Mouse (Mus musculus) leukemia stem cell, adult 10-12 weeks (primary cell): ENCODE results near the gene Ndufs2. TPM values are rescaled to one million over a fixed set of nuclear protein-coding genes. Genes with fewer than 3 reads are reported as not detected.

ENCODE experiments used
- polyA plus RNA-seq: library from polyadenylated mRNA; stranded (reverse); fragments of >175 nt; gene quantifications from 2 replicates; pipeline ENCODE4 v1.2.3, GENCODE M21; 2012; ENCODE audit warnings: low replicate concordance

Gene Ndufs2
- 38.4 and 41.1 TPM in 2 replicates for polyA plus RNA-seq

DNA sequence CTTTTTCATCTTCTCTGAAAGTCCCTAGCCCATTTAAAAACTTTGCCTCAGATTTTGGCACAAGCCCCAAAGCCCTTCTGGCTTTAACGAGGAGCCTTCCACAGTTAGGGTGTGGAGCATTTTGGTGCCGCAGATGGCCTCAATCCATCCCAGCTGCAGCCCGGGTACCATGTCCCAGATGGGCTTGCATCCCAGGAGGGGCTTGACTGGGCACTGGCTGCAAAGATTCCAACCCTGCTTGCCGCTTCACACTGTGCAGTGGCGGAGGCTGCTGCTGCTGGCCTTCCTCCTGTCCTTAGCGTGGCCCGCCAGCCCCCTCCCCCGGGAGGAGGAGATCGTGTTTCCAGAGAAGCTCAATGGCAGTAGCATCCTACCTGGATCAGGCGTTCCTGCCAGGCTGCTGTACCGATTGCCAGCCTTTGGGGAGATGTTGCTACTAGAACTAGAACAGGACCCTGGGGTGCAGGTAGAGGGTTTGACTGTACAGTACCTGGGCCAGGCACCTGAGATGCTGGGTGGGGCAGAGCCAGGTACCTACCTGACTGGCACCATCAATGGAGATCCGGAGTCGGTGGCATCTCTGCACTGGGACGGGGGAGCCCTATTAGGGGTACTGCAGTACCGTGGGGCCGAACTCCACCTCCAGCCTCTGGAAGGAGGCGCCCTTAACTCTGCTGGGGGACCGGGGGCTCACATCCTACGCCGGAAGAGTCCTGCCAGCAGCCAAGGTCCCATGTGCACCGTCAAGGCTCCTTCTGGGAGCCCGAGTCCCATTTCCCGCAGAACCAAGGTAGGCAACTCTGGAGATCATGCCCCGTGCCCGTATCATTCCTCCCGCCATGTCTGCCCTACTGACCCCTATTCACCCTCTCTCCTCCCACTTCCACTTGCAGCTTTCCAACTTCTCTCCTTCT is at the start of gene Ndufs2:
TSS of gene Ndufs2 (minus strand) at position 709 of the 914 bp plus-strand sequence.

DNA sequence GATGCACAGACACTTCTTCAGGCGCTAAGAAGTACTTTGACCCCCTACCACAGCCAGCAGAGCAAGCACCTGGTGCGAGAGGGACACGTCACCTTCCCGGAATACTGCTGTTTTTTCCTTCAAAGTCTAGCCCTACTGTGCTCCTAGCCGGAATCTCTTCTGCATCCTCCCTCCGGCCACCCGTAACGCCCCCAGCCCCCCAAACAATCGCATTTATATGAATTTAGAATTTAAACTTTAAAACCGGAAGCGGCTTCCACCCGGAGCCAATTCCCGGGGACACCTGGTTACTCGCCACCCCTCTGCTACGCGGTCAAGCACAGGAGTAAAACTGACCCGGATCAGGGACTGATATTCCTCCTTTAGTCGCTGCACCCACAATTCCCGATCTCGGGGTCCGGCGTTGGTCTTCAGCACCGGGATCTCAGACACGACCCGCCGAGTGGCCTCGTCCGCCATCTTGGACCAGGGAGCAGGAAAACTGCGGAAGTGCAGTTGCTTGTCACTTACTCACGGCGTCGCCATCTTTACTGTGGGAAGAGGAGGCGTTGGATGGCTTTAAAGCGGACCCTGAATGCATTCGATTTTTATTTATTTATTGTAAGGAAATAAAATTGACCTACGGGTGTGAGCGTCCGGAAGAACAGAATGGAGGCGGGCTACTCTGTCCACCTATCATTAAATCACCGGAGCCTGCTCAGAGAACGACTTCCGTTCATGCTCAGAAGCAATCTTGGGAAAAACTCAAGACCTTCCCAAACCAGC is 43.3 kb upstream of the Ndufs2 start, which contains the start of gene Ufc1:
TSS of gene Ufc1 (minus strand) at position 727 of the 765 bp plus-strand sequence.

DNA sequence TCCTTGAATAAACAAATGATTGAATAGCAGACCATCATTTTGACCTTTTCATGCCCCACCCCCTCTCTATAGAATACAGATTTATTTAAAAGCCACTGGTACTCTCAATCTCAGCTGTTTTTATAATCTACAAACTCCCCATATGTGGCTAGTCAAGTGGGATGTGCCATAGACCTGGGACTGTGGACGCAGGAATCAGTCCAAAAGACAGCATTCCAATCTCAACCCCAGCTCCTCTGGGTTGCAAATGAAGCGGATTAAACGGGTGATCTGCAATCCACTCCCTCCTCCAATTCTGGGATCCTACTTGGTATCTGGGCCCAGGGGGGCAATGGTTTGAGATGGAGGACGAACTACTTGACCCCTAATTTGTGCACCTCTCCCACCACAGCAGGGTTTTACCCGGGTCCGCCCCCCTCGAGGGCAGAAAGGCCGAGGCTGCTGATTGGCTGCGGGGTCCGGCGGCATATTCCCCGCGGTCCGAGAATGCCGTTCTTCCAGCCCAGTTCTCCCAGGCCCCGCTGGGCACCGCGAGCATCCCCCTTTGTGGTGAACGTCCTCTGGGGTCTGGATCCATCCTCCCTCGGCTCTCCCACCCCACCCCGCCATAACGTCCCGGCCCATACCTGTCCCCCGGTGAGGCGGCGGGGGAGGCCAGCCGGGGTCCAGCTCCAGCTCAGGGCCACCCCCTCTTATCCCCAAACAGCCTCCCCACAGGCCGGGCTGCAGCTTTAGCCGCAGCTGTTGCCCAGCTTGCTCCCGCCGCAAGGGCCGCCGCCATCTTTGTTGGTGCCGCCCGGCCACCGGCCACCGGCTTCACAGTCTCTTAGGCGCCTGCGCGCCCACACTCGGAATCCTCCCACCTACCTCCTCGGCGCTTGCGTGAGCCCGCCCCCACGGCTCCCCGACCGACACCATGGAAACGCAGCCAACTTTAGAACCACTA is 36.2 kb upstream of the Ndufs2 start, which contains the start of gene Usp21:
TSS of gene Usp21 (minus strand) at position 856 of the 946 bp plus-strand sequence.

DNA sequence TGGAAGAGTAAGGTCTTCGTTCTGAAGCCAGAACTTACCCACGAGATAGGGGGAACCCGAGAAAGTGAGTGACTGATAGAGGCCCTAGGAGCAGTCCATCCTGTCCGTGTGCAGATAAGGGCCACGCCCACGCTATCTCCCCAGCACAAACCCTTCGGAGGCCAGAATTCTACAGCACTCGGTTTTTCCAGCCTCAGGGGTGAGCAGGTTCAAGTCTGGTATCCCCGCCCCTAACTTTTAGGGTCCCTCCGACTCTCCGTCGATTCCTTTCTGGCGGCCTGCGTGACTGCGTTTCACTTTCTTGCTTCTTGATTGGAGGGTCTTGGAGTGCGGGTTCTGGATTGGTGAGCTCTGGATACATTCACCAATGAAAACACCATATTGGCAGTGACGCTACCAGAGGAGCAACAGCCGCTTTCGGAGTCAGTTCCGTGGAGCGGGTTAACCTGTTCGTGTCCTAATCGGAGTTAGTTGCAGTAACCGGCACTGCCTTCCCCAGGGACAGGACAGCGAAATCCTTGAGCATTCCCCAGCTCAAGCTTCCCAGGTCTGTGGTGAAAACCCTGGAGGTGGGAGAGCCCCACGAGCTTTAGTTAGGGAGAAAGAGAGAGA is 29.8 kb upstream of the Ndufs2 start, which contains the start of gene Ppox:
TSS of gene Ppox (minus strand) at position 271 of the 612 bp plus-strand sequence.

DNA sequence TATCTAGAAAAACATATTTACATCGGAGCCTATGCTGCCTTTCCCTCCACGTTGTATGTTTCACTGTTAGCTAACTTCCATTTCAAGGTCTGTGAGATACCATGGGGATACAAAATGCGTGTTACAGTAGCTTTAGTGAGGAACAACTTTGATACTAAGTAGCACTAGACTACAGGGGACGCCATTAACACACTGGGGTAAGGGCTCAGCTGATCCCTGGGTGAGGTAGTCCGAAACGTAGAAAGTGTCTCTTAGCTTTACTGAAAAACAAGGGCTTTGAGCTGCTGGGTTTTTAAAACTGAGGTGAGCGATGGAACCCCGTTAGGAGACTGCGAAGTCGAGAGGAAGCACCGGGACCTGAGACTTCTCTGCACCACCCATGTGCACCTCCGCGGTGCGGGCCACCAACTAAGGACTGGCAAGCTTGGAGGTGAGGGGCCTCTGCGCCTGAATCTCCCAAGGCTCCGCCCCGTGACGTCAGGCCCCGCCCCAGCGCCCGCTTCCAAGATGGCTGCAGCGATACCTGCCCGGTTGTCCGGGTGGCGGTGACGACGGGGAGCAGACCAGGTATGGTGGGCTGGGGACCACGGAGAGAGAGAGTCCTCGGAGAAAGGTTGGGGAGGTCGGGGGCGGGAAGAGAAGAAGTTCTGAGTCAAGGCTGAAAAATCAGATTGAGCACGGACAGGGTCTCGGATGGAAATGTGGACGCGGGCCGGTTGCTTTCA is 18.8 kb upstream of the Ndufs2 start, which contains the start of gene B4galt3:
TSS of gene B4galt3 (plus strand) at position 481 of the 725 bp plus-strand sequence.

DNA sequence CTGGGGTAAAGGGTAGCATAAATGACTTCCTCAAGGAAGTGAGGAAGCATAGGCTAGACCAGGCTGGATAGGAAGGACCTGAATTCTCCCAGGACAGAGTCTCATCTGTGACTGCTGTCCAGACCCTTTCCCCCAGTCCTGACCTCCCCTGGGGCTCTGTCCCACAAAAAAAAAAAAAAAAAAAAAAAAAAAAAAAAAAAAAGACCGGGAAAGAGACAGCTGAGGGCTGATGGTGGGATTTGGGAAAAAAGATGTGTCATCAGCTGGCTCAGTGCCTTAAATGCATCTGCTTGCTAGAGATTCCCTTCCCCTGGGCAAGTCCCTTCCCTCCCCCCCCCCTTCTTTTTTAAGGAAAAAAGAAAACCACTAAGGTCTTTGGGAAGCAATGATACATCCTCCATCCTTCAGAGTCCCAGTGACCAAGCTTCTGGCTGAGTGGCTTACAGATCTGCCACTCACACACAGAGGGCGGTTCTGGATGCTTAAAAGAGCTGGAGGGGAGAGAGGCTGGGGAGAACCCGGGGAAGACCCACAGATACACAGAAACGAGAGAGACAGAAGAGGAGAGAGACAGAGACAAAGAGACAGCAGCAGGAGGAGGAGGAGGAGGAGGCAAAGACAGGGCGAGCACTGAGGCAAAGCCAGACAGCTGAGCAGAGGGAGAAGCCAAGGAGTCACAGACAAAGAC is 1.1 kb downstream of the Ndufs2 start, which contains the start of gene Adamts4:
TSS of gene Adamts4 (plus strand) at position 509 of the 688 bp plus-strand sequence.

DNA sequence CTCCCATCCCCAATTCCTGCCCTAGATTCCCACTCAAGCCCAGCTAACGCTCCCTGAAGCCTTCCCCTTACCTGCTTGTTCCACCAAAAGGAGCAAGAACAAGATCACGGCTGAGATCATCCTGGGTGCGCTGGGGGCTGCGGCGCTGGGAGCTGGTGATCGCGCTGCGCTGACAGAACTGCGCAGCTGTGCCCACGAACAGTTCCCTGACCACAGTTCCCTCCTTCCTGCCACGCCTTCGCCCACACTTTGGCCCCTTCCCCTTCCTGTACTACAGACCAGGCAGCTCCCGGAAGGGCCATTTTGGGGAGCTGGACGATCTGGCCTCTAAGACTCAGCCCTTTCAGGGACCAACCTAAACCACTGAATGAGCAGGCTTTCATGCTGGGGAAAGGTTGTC is 17.1 kb downstream of the Ndufs2 start, which contains the start of gene Fcer1g:
TSS of gene Fcer1g (minus strand) at position 240 of the 400 bp plus-strand sequence.

DNA sequence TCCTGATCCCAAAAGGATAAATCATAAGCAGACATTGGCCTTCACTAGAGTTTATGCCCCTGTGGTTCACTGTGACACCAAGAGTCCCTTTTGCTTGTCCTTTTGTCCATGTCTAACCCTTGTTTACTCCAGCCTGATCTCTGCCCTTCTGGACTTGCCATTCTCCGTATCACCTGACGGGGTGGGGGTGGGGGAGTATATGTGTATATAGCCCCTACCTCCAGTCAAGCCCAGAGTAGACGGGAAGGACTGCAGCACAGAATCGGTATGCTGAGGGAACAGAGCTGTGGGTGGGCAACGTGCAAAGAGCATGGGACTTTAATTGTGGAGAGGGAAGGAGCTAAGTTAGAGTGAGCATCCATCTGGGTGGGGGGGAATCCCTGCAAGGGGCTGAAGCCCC is 26.3 kb downstream of the Ndufs2 start, which contains the start of gene Apoa2:
TSS of gene Apoa2 (plus strand) at position 198 of the 400 bp plus-strand sequence.

DNA sequence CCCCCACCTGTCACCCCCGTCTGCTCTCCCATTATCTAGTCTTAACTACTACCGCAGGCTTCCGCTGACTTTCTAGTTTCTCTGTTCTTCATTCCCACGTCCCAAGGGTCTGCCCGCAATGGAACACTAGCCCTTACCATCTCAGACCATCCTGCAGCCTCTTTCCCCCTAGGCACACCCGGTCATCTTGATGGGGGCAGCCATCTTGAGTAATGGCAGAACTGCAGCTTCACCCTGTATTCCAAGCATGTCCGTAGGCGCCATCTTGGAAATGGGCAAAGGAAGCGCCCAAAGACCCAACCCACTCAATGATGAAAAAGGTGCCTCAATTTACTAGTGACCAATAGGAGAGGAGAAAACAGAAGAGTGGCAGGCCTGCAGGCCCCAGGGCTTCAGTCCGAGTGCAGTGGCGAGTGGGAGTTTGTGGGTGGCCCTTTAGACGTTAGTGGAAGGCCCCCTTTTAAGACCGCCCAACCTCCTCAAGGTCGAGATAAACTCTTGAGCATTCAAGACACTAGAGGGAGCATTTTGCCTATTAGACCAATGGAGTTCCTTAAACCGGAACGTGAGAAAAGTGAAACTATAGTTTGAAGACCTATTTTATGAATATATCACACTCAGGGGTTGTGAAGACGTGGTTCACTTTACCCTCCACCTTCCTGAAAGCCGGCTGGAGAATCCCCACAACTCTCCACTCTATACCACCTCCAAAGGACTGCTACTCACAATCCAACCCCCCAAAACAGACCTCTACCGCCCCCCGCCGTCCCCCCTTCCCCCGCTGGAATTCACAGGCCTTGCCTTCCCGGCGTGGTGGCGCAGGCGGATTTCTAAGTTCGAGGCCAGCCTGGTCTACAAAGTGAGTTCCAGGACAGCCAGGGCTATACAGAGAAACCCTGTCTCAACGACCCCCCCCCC is 28.7 kb downstream of the Ndufs2 start, which contains the start of gene Tomm40l:
TSS of gene Tomm40l (minus strand) at position 277 of the 918 bp plus-strand sequence.

DNA sequence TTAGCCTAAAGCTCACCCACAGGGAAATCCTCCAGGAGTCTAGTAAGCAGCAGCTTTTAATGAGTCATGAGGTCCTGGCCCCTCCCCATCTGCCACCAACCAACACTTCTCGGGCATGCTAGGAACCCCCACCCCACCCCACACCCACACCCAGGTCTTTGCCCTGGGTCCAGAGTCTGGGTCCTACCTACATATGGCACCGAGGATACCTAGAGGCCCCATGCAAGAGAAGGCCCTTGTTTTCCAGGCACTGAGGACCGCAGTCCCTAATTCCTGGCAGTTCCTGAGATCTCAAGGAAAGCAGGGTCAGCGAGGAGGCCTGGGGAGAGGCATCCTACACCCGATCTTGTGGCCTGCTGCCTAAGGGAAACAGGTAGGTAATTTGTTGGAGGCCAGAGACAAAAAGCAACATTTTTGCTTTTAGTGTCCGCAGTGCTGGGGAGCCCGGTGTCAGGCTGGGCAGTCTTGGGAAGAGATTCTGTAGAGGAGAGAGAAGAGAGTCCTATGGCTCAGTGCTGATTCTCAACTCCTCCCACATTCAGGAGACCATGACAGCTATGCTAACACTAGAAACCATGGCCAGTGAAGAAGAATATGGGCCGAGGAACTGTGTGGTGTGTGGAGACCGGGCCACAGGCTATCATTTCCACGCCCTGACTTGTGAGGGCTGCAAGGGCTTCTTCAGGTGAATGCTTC is 37.2 kb downstream of the Ndufs2 start, which contains the start of gene Nr1i3:
TSS of gene Nr1i3 (plus strand) at position 170 of the 696 bp plus-strand sequence.

DNA sequence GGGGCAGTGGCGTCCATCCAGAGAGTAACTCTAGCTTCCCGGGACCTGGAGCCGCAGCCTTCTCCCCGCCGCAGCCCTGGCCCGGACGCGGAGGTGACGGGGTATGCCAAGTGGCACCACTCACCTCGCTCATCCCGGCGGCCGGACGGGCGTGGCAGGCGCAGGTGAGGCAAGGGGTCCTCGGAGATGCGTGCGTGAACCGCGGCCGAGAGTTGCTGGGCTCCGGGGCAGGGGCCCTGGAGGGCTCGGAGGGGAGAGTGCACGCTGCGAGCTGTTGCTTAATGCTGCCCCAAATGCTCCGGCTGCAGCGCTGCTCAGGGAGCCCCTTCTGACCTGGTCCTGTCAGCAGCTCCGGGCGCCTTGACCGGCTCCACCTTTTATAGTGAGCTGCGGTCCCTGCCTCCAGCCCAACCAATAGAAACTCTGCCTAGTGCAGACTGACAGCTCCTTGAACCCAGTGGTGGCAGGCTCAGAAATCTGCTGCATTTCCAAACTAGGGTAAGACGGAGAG is 55.2 kb downstream of the Ndufs2 start, which contains the start of gene Pcp4l1:
TSS of gene Pcp4l1 (minus strand) at position 382 of the 511 bp plus-strand sequence.

Other genes with a start within 250 kb of the Ndufs2 start
- 0.89 and 1.4 TPM in 2 replicates for gene Fcgr4, start 232.5 kb downstream of the Ndufs2 start, polyA plus RNA-seq
- gene Fcgr3, start 186.5 kb downstream of the Ndufs2 start, polyA plus RNA-seq = 1.6 and 2.1 TPM in 2 replicates
- gene Cfap126, start 137.5 kb downstream of the Ndufs2 start, polyA plus RNA-seq = 0.93 and 2.2 TPM in 2 replicates
- 3.4 and 36.9 TPM in 2 replicates for gene Sdhc, start 100.8 kb downstream of the Ndufs2 start, polyA plus RNA-seq
- not detected in 2 replicates for gene Mpz, start 100.7 kb downstream of the Ndufs2 start, polyA plus RNA-seq
- 0.62 and 0.98 TPM in 2 replicates for gene Pcp4l1, start 55.1 kb downstream of the Ndufs2 start, polyA plus RNA-seq
- gene Nr1i3, start 37.4 kb downstream of the Ndufs2 start, polyA plus RNA-seq = not detected in 2 replicates
- 26.4 and 37.3 TPM in 2 replicates for gene Tomm40l, start 28.9 kb downstream of the Ndufs2 start, polyA plus RNA-seq
- gene Apoa2, start 26.3 kb downstream of the Ndufs2 start, polyA plus RNA-seq = not detected in 2 replicates
- 4.7 and 8.4 TPM in 2 replicates for gene Fcer1g, start 17.0 kb downstream of the Ndufs2 start, polyA plus RNA-seq
- gene Adamts4, start 967 bp downstream of the Ndufs2 start, polyA plus RNA-seq = 0.84 and 2.4 TPM in 2 replicates
- gene B4galt3, start 18.9 kb upstream of the Ndufs2 start, polyA plus RNA-seq = 42.5 and 71.9 TPM in 2 replicates
- gene Ppox, start 29.8 kb upstream of the Ndufs2 start, polyA plus RNA-seq = 169 and 176 TPM in 2 replicates
- gene Usp21, start 36.6 kb upstream of the Ndufs2 start, polyA plus RNA-seq = 127 and 157 TPM in 2 replicates
- gene Ufc1, start 43.6 kb upstream of the Ndufs2 start, polyA plus RNA-seq = 14.2 and 23.6 TPM in 2 replicates
- 5.3 and 15.7 TPM in 2 replicates for gene Dedd, start 77.8 kb upstream of the Ndufs2 start, polyA plus RNA-seq
- gene Nit1, start 94.3 kb upstream of the Ndufs2 start, polyA plus RNA-seq = 4.9 and 11.5 TPM in 2 replicates
- 5.4 and 7.4 TPM in 2 replicates for gene Pfdn2, start 94.3 kb upstream of the Ndufs2 start, polyA plus RNA-seq
- gene Klhdc9, start 109.4 kb upstream of the Ndufs2 start, polyA plus RNA-seq = 0.22 and 0.81 TPM in 2 replicates
- gene Nectin4, start 118.7 kb upstream of the Ndufs2 start, polyA plus RNA-seq = 0.87 and 1.1 TPM in 2 replicates
- 30.2 and 30.6 TPM in 2 replicates for gene Arhgap30, start 137.6 kb upstream of the Ndufs2 start, polyA plus RNA-seq
- gene Usf1, start 159.9 kb upstream of the Ndufs2 start, polyA plus RNA-seq = 16.5 and 28.1 TPM in 2 replicates
- gene Tstd1, start 167.5 kb upstream of the Ndufs2 start, polyA plus RNA-seq = not detected in 2 replicates
- 0.45 and 8.3 TPM in 2 replicates for gene F11r, start 186.1 kb upstream of the Ndufs2 start, polyA plus RNA-seq